Mouse (Mus musculus) cerebellum, adult 9-11 months (tissue): Measurements from ENCODE around the gene Map1b.
A peak's percentile ranks its signal among the peaks of the same experiment; 100 is the strongest.

Experiments used
- DNase-seq: peaks from one replicate; pipeline ENCODE4 v3.0.0; 2022

Gene Map1b

DNA sequence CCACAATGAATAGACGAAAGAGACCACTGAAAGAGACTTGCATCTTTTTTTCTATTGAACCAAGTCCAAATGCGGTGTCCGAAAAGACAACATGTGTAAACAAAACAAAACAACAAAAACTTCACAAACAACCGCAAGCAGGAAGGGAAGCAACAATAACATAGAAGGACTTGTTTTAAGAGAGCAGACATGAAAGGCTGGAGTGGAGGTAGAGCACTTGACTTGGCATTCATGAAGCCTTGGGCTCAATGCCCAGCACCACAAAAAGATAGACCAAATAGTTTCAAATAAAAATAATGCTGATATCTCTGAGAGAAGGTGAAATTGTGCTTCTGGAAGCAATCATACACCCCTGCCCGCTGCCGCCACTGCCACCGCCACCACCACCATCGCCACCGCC is 30.5 kb downstream of the Map1b start:
- peak; percentile 66 for DNase-seq

GRCm38 (mm10) chr13:99485331-99485733 is 31.0 kb downstream of the Map1b start:
- DNase-seq: peak; percentile 68

GRCm38 (mm10) chr13:99484905-99485304 is 31.4 kb downstream of the Map1b start:
- DNase-seq: peak; percentile 81

- no peak for DNase-seq
Measured at GRCm38 (mm10) chr13:99483433-99483832, 32.9 kb downstream of the Map1b start.

DNA sequence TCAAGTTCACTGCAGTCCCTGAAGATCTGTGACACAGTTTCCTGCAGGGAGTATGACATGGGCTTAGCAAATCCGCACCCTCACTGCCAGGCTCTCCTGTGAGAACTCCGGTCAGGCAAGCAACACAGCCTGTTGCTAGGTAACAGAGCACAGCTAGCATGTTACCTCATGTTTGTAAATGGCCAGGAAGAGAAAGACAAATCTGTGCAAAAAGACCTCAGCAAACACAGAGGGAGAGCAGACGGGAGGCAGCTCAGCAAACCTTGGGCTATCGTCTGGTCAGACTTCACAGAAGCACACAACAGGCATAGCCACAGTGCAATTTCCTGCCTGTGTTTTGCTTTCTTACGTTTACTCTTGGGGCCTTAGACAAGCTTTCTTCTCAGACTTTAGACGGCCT is 40.9 kb downstream of the Map1b start:
- no peak for DNase-seq

GRCm38 (mm10) chr13:99475033-99475432 is 41.3 kb downstream of the Map1b start:
- DNase-seq: no peak

- no peak for DNase-seq
Measured at GRCm38 (mm10) chr13:99474108-99474507, 42.2 kb downstream of the Map1b start.

DNA sequence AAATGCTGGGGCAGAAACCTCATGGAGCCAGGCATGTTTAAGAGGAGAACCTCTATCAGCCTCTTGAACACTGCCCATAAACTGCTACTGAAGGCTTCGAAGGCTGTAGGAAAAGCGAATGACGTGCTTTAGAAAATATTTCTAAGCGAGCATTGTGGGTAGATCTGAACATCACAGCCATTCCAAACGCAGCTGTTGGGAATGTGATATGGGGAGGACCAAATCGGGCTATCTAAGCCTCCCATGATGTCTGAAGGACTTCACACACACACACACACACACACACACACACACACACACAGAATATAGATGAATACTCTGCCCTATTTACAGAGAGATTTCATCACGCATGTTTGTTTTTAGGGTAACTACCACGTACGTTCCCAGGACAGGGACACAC is 44.3 kb downstream of the Map1b start:
- no peak for DNase-seq

DNA sequence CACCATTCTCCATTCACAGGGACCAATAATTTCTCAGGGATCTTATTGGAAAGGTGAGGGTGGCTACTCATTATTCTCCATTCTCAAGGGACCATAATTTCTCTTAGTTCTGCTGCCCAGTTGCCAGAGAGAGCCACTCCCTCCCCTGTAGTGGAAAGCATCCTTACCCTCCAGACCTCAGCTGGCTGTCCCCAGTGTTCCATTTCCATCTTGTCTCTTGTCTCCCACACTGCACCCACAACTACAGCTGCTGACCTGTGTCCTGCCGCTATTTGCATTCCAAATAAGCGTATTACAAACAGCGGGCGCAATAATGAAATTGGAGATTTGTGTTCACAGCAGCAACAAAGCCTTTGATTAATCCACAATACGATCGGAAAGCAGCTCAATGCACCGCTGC is 46.3 kb downstream of the Map1b start:
- no peak for DNase-seq

DNA sequence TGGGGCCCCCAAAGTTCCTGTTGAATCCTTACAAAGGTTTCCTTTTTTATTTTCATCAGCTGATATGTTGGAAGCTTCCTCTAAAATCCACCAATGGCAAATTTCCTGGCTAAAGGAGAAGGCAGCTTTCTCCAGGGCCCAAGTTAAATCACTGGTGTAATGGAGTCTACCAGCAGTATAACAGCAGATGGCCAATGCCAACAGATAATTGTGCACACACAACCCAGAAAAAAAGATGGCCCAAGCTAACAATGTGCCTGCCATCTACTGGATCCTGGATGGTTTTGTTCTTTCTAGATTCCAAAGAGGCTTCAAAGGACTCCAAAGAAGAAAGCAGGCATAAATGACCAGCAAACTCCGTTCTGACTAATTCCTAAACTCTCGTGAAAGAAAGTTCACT is 48.1 kb downstream of the Map1b start:
- no peak for DNase-seq

- DNase-seq: no peak
Measured at GRCm38 (mm10) chr13:99466811-99467315, 49.5 kb downstream of the Map1b start.

DNA sequence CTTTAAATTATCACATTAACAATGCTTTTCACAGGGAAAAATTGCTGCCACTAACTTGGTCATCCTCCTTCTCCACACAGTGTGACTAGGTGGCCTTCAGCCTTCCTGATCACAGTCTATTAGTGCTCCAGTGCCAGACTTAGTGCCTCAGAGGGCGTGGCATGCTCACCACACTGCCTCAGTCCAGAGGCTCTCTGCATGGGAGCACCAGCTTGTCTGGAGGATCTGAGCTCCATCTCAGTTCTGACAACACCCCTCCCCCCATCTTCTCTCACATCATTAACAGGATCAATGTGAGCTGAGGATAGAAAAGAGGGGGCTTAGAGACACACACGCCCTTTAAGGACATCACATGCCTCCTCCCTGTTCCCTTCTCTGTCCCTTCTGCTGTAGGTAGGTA is 50.3 kb downstream of the Map1b start:
- DNase-seq: no peak

GRCm38 (mm10) chr13:99464551-99464950 is 51.8 kb downstream of the Map1b start:
- DNase-seq: no peak

- no peak for DNase-seq
Measured at GRCm38 (mm10) chr13:99461886-99462285, 54.5 kb downstream of the Map1b start.

- no peak for DNase-seq
Measured at GRCm38 (mm10) chr13:99459612-99460011, 56.7 kb downstream of the Map1b start.

DNA sequence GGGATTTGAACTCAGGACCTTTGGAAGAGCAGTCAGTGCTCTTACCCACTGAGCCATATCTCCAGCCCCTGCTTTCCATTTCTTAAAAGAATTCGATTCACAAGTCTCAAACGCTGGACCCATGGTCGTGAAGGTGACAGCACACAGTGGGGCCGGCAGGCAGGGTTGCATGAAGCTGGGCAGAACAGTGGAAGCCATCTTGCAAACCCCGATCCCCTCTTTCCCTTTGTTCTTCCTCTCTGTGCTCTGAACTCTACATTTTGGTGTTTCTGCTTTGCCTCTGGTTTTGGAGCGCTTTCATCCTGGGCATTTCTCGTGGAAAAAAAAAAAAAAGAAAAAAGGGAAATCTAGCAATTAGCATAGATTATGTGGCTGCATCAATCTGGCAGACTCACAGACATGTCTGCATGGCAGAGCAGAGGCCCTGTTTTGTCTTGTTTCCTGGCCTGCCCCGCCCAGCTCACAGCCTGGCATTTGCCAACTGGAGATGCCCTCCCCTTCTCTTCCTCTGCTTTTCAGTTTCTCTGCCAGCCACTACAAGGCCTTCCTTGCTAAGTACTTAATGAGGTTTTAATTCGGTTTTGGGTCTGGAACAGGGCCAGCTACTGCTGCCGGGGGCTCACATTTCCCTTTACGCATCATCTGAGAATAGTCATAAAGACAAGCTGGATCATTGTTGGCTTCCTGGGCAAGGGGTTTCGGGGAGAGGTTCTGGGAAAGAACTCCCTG is 57.5 kb downstream of the Map1b start:
- DNase-seq: peak; percentile 74

- DNase-seq: no peak
Measured at GRCm38 (mm10) chr13:99454977-99455376, 61.4 kb downstream of the Map1b start.

DNA sequence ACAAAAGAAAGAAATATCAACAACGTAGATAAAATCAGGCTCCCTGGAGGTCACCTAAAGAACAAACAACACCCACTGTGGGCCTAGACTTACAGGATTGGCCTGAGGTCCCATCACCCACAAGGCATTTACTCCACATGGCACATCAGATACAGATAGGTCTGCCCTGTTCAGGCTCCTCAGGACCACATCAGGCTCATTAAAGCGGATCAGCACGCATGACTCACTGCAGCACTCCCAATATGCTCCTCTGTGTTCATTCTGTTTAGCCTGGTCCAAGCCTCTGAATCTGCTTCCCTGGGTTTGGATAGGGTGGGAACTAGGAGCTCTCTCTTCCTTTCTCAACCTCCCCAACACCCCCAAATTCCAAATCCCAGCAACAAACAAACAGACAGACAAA is 63.9 kb downstream of the Map1b start:
- no peak for DNase-seq

GRCm38 (mm10) chr13:99451276-99451675 is 65.1 kb downstream of the Map1b start:
- peak; percentile 61 for DNase-seq

DNA sequence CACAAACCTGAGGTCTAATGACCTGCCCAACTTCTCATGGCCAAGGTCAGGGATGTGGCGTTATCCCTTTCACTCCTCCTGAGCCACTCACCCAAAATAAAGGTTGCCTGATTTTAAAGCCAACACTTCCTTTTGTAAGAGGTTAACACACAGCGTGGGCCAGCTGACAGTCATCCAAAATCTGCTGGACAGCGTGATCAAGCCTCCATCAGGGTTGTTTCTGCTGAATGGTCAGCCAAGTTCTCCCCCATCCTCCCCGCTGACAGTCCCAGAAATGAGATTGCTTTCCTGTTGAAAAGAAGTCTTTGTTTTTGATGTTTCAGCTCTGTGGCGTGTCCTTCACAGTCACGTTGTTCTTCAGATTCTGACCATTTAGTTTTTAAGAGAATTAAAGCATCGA is 65.6 kb downstream of the Map1b start:
- DNase-seq: peak; percentile 94

- DNase-seq: no peak
Measured at GRCm38 (mm10) chr13:99449547-99449946, 66.8 kb downstream of the Map1b start.

GRCm38 (mm10) chr13:99448278-99448677 is 68.1 kb downstream of the Map1b start:
- DNase-seq: no peak

DNA sequence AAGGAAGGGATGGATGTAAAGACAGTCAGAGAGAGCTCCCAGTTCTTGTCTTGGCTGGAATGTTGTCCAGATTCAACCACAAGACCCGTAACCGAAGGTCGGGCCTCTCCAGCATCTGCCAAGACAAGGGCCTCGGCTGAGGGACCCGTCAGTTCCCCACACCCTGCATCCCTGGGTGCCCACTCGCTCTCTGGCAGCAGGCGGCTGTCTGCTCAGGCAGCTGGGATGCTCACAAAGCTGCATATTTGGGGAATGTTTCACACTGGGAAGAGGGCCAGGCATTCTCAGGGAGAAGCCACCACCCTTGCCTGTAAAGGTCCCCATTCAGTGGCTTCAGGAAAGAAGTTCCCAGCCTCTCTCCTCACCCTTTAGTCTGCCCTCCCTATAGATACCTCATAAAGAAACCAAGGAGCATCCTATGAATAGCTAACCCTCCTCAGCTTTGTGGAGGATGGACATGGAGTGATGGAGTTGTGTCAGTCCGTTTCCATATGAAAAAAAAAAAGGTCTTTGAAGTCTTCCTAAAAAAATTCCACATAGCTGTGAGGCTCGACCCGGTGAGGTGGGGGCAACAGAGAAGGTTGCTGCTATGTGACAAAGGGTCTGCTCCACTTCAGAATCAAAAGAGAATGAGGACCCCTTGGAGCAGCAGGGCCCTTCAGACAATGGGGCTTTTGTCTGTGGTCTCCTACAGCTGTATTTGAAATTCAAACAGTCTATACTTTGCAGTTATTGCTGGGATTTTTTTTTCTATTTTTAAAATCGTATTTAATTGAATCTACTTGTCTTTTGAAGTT is 68.7 kb downstream of the Map1b start:
- peak; percentile 67 for DNase-seq

- DNase-seq: no peak
Measured at GRCm38 (mm10) chr13:99447002-99447401, 69.3 kb downstream of the Map1b start.
